Mouse (Mus musculus) ovary, postnatal 14 days (tissue): ENCODE results near the gene Rnf113a1.
A peak's percentile ranks its signal among the peaks of the same experiment; 100 is the strongest.
"Not testable (repeated sequence)": the region's sequence is repeated elsewhere in the genome, so short reads cannot be mapped to it uniquely, and the experiment has no call there.

Experiments
- DNase-seq: peaks from one replicate; pipeline ENCODE4 v3.0.0; 2022; ENCODE audit warnings: low spot score

The Rnf113a1 gene

GRCm38 (mm10) chrX:37191105-37191743 lies at the start of gene Rnf113a1, which contains the start of gene Ndufa1:
Rnf113a1 (plus strand) TSS chrX:37191245.
Ndufa1 (minus strand) TSS chrX:37191163.
- peak; percentile 64 for DNase-seq

- no peak for DNase-seq
These were observed 49.3 kb upstream of the Rnf113a1 start for GRCm38 (mm10) chrX:37141732-37142131.

- DNase-seq: not testable (repeated sequence)
These were observed 46.5 kb upstream of the Rnf113a1 start for GRCm38 (mm10) chrX:37144498-37144897.

GRCm38 (mm10) chrX:37144954-37145353 lies 46.1 kb upstream of the Rnf113a1 start:
- no peak for DNase-seq

GRCm38 (mm10) chrX:37157839-37158238 lies 33.2 kb upstream of the Rnf113a1 start:
- no peak for DNase-seq

GRCm38 (mm10) chrX:37161169-37161568 lies 29.9 kb upstream of the Rnf113a1 start:
- no peak for DNase-seq

- DNase-seq: no peak
These were observed 27.9 kb upstream of the Rnf113a1 start for GRCm38 (mm10) chrX:37163115-37163514.

- DNase-seq: no peak
These were observed 24.0 kb upstream of the Rnf113a1 start for GRCm38 (mm10) chrX:37167085-37167484.

GRCm38 (mm10) chrX:37168742-37169141 lies 22.3 kb upstream of the Rnf113a1 start, which contains the start of gene Akap14:
Akap14 (minus strand) TSS chrX:37168842.
- no peak for DNase-seq

GRCm38 (mm10) chrX:37184401-37184800 lies 6.6 kb upstream of the Rnf113a1 start:
- not testable (repeated sequence) for DNase-seq

GRCm38 (mm10) chrX:37190755-37191104 lies 315 bp upstream of the Rnf113a1 start:
- no peak for DNase-seq

GRCm38 (mm10) chrX:37191744-37192379 lies 817 bp downstream of the Rnf113a1 start:
- DNase-seq: no peak

- no peak for DNase-seq
These were observed 7.6 kb downstream of the Rnf113a1 start for GRCm38 (mm10) chrX:37198676-37199075.

- DNase-seq: no peak
These were observed 19.9 kb downstream of the Rnf113a1 start, which contains the start of gene Gm9 for GRCm38 (mm10) chrX:37210941-37211340. Gm9 (minus strand) TSS chrX:37211041.

- DNase-seq: not testable (repeated sequence)
These were observed 31.1 kb downstream of the Rnf113a1 start, which contains the start of gene Rhox1 for GRCm38 (mm10) chrX:37222158-37222557. Rhox1 (minus strand) TSS chrX:37222258.
